Mouse (Mus musculus): ENCODE results near the gene Pgap2.

Gene Pgap2

GRCm38 (mm10) chr7:102209756-102210721 lies at the start of gene Pgap2, which contains the start of gene Nup98:
TSS of gene Pgap2 (plus strand) at chr7:102210208.
TSS of gene Nup98 (minus strand) at chr7:102210176.
- DNase-seq (ENCODE audit: low spot score): peak; percentile 99

- no peak for DNase-seq (ENCODE audit: low spot score)
Measured at GRCm38 (mm10) chr7:102170300-102170699, 39.7 kb upstream of the Pgap2 start.

GRCm38 (mm10) chr7:102183849-102184248 lies 26.2 kb upstream of the Pgap2 start:
- DNase-seq (ENCODE audit: low spot score): no peak

- no peak for DNase-seq (ENCODE audit: low spot score)
Measured at GRCm38 (mm10) chr7:102192356-102192755, 17.7 kb upstream of the Pgap2 start.

GRCm38 (mm10) chr7:102200576-102200975 lies 9.4 kb upstream of the Pgap2 start:
- DNase-seq (ENCODE audit: low spot score): no peak

- no peak for DNase-seq (ENCODE audit: low spot score)
Measured at GRCm38 (mm10) chr7:102200996-102201785, 8.8 kb upstream of the Pgap2 start.

- DNase-seq (ENCODE audit: low spot score): no peak
Measured at GRCm38 (mm10) chr7:102204296-102204857, 5.6 kb upstream of the Pgap2 start.

GRCm38 (mm10) chr7:102205646-102206045 lies 4.4 kb upstream of the Pgap2 start:
- no peak for DNase-seq (ENCODE audit: low spot score)

- no peak for DNase-seq (ENCODE audit: low spot score)
Measured at GRCm38 (mm10) chr7:102208806-102209363, 1.1 kb upstream of the Pgap2 start.

- no peak for DNase-seq (ENCODE audit: low spot score)
Measured at GRCm38 (mm10) chr7:102211071-102211470, 1.1 kb downstream of the Pgap2 start.

GRCm38 (mm10) chr7:102221899-102222298 lies 11.9 kb downstream of the Pgap2 start:
- no peak for DNase-seq (ENCODE audit: low spot score)

- DNase-seq (ENCODE audit: low spot score): no peak
Measured at GRCm38 (mm10) chr7:102222336-102222735, 12.3 kb downstream of the Pgap2 start.

GRCm38 (mm10) chr7:102222830-102223556 lies 13.0 kb downstream of the Pgap2 start:
- peak; percentile 63 for DNase-seq (ENCODE audit: low spot score)

GRCm38 (mm10) chr7:102223883-102224738 lies 14.1 kb downstream of the Pgap2 start:
- DNase-seq (ENCODE audit: low spot score): no peak

- no peak for DNase-seq (ENCODE audit: low spot score)
Measured at GRCm38 (mm10) chr7:102226051-102226450, 16.0 kb downstream of the Pgap2 start.

GRCm38 (mm10) chr7:102228049-102228670 lies 18.2 kb downstream of the Pgap2 start:
- DNase-seq (ENCODE audit: low spot score): no peak

- DNase-seq (ENCODE audit: low spot score): no peak
Measured at GRCm38 (mm10) chr7:102229814-102230213, 19.8 kb downstream of the Pgap2 start.

- no peak for DNase-seq (ENCODE audit: low spot score)
Measured at GRCm38 (mm10) chr7:102233059-102233458, 23.1 kb downstream of the Pgap2 start.

GRCm38 (mm10) chr7:102238686-102239286 lies 28.8 kb downstream of the Pgap2 start:
- peak; percentile 49 for DNase-seq (ENCODE audit: low spot score)
